Mouse (Mus musculus) hindbrain, embryonic 12.5 days (tissue): ENCODE data around the gene Sugct. TPM values are rescaled to one million over a fixed set of nuclear protein-coding genes. Genes with fewer than 3 reads are reported as not detected.

Experiments used
- ATAC-seq: fragments of 200-750 bp; cut with Nextera tagmentation; 2 replicates; pipeline ENCODE4 v1.8.0; 2017; ENCODE audit warnings: moderate TSS enrichment; ENCODE audit not compliant: low FRiP score
- H3K27ac ChIP-seq: fragments of 300-500 bp; sonication (generic); 2 replicates; pipeline ENCODE4 v1.5.1; 2016; ENCODE audit warnings: mild to moderate bottlenecking
- H3K27me3 ChIP-seq: fragments of 300-500 bp; sonication (generic); 2 replicates; pipeline ENCODE4 v1.6.1; 2016; ENCODE audit warnings: mild to moderate bottlenecking
- H3K36me3 ChIP-seq: fragments of 300-500 bp; sonication (generic); 2 replicates; pipeline ENCODE4 v1.6.1; 2016; ENCODE audit warnings: mild to moderate bottlenecking
- H3K4me1 ChIP-seq: fragments of 300-500 bp; sonication (generic); 2 replicates; pipeline ENCODE4 v1.6.1; 2016
- H3K4me2 ChIP-seq: fragments of 300-500 bp; sonication (generic); replicated peaks from 2 replicates; pipeline ENCODE4 v1.6.1; 2016; ENCODE audit warnings: mild to moderate bottlenecking
- H3K4me3 ChIP-seq: fragments of 300-500 bp; sonication (generic); 2 replicates; pipeline ENCODE4 v1.5.1; 2016; ENCODE audit warnings: mild to moderate bottlenecking
- H3K9ac ChIP-seq: fragments of 300-500 bp; sonication (generic); 2 replicates; pipeline ENCODE4 v1.6.1; 2016; ENCODE audit warnings: mild to moderate bottlenecking, moderate library complexity
- H3K9me3 ChIP-seq: fragments of 300-500 bp; sonication (generic); replicated peaks from 2 replicates; pipeline ENCODE4 v1.6.1; 2016; ENCODE audit warnings: mild to moderate bottlenecking
- WGBS: fragments of 180-500 bp; shearing (Covaris S2); methylation state at CpG from one replicate; pipeline ENCODE4 v1.1.7; 2016; 5-methylcytosine and 5-hydroxymethylcytosine counted together
- polyA plus RNA-seq: library from polyadenylated mRNA; unstranded; fragments of >200 nt; fragmentation: Nextera tagmentation; extraction: Ambion mirVana; gene quantifications from 2 replicates; pipeline ENCODE4 v1.2.1, GENCODE M21; 2016

Sugct gene
- 4.6 and 6.2 TPM in 2 replicates for polyA plus RNA-seq

- H3K27me3 ChIP-seq: no peaks in the 10 kb centered on the region
- H3K9ac ChIP-seq: peak within 1 kb of the TSS; percentile 91
- 0 out of 2 replicates have a peak, but pooled peaks cover 3% of the 10 kb centered on the region for H3K4me1 ChIP-seq
- peak within 1 kb of the TSS; percentile 81 for H3K4me2 ChIP-seq
- WGBS: under 1% methylated on average over 63 of the region's 66 CpGs
- H3K4me3 ChIP-seq: peak within 1 kb of the TSS; percentile 85
- no peaks in the 10 kb centered on the region for H3K36me3 ChIP-seq
- H3K9me3 ChIP-seq: no peaks in the 10 kb centered on the region
- peak within 1 kb of the TSS; percentile 93 for H3K27ac ChIP-seq
- peak; percentile 100 for ATAC-seq
Observed at GRCm38 (mm10) chr13:17694911-17695699, at the start of gene Sugct, which contains the start of gene Mplkip. Gene Sugct (minus strand): TSS chr13:17695553. Gene Mplkip (plus strand): TSS chr13:17695192.

- Histone ChIP-seq H3K9ac (no peak overlapping the region), H3K4me3 (no peak overlapping the region), H3K36me3 (peaks cover 17% of the 10 kb centered on the region), H3K9me3 (no peaks in the 10 kb centered on the region), H3K27ac (no peak overlapping the region), H3K27me3 (no peaks in the 10 kb centered on the region), H3K4me1 (no peaks in the 10 kb centered on the region), H3K4me2 (no peak overlapping the region)
- WGBS: 93% methylated on average over 3 of the region's 3 CpGs
- ATAC-seq: no peak
Observed at GRCm38 (mm10) chr13:17728798-17729197, 33.4 kb upstream of the Sugct start.

GRCm38 (mm10) chr13:17727922-17728321, 32.6 kb upstream of the Sugct start:
- H3K4me2 ChIP-seq: no peak overlapping the region
- 97% methylated on average over 4 of the region's 4 CpGs for WGBS
- no peak for ATAC-seq
- peaks cover 17% of the 10 kb centered on the region for H3K36me3 ChIP-seq
- H3K4me1 ChIP-seq: no peaks in the 10 kb centered on the region
- H3K9me3 ChIP-seq: no peaks in the 10 kb centered on the region
- H3K27me3 ChIP-seq: no peaks in the 10 kb centered on the region
- no peak overlapping the region for H3K4me3 ChIP-seq
- H3K27ac ChIP-seq: no peak overlapping the region
- no peak overlapping the region for H3K9ac ChIP-seq

- WGBS: 91% methylated on average over 1 of the region's 1 CpGs
- Histone ChIP-seq H3K9ac (no peak overlapping the region), H3K9me3 (no peaks in the 10 kb centered on the region), H3K27me3 (no peaks in the 10 kb centered on the region), H3K4me1 (no peaks in the 10 kb centered on the region), H3K4me2 (no peak overlapping the region), H3K27ac (no peak overlapping the region), H3K36me3 (peaks cover 31% of the 10 kb centered on the region), H3K4me3 (no peak overlapping the region)
- ATAC-seq: no peak
Observed at GRCm38 (mm10) chr13:17717357-17717756, 22.0 kb upstream of the Sugct start.

- no peak overlapping the region for H3K27ac ChIP-seq
- no peak overlapping the region for H3K4me2 ChIP-seq
- no peaks in the 10 kb centered on the region for H3K36me3 ChIP-seq
- no peaks in the 10 kb centered on the region for H3K27me3 ChIP-seq
- no peaks in the 10 kb centered on the region for H3K4me1 ChIP-seq
- no peak overlapping the region for H3K4me3 ChIP-seq
- 0 out of 2 replicates have a peak, but pooled peaks have one; percentile 54 for ATAC-seq
- no peaks in the 10 kb centered on the region for H3K9me3 ChIP-seq
- WGBS: 80% methylated on average over 5 of the region's 5 CpGs
- H3K9ac ChIP-seq: no peak overlapping the region
Observed at GRCm38 (mm10) chr13:17708784-17709311, 13.5 kb upstream of the Sugct start.

GRCm38 (mm10) chr13:17705188-17705826, 10.0 kb upstream of the Sugct start:
- WGBS: 92% methylated on average over 6 of the region's 6 CpGs
- no peak for ATAC-seq
- Histone ChIP-seq H3K4me2 (no peak overlapping the region), H3K27me3 (no peaks in the 10 kb centered on the region), H3K9me3 (no peaks in the 10 kb centered on the region), H3K9ac (no peak overlapping the region), H3K27ac (no peak overlapping the region), H3K36me3 (no peaks in the 10 kb centered on the region), H3K4me1 (no peaks in the 10 kb centered on the region), H3K4me3 (no peak overlapping the region)

GRCm38 (mm10) chr13:17702311-17702710, 7.0 kb upstream of the Sugct start:
- no peaks in the 10 kb centered on the region for H3K4me1 ChIP-seq
- no peaks in the 10 kb centered on the region for H3K27me3 ChIP-seq
- no peaks in the 10 kb centered on the region for H3K36me3 ChIP-seq
- H3K27ac ChIP-seq: no peak overlapping the region
- no peak overlapping the region for H3K4me2 ChIP-seq
- no peak overlapping the region for H3K9ac ChIP-seq
- no peak overlapping the region for H3K4me3 ChIP-seq
- no peak for ATAC-seq
- no peaks in the 10 kb centered on the region for H3K9me3 ChIP-seq

GRCm38 (mm10) chr13:17701322-17701721, 6.0 kb upstream of the Sugct start:
- H3K27ac ChIP-seq: no peak overlapping the region

GRCm38 (mm10) chr13:17700090-17700715, 4.8 kb upstream of the Sugct start:
- H3K4me2 ChIP-seq: no peak overlapping the region
- ATAC-seq: no peak
- no peaks in the 10 kb centered on the region for H3K36me3 ChIP-seq
- no peaks in the 10 kb centered on the region for H3K9me3 ChIP-seq
- H3K4me1 ChIP-seq: 0 out of 2 replicates have a peak, but pooled peaks cover 3% of the 10 kb centered on the region
- H3K4me3 ChIP-seq: no peak overlapping the region
- WGBS: 78% methylated on average over 3 of the region's 3 CpGs
- no peaks in the 10 kb centered on the region for H3K27me3 ChIP-seq
- no peak overlapping the region for H3K9ac ChIP-seq
- no peak overlapping the region for H3K27ac ChIP-seq

More at GRCm38 (mm10) chr13:17701322-17701721, 6.0 kb upstream of the Sugct start:
- H3K9ac ChIP-seq: no peak overlapping the region
- H3K4me1 ChIP-seq: 0 out of 2 replicates have a peak, but pooled peaks cover 3% of the 10 kb centered on the region
- ATAC-seq: no peak
- H3K27me3 ChIP-seq: no peaks in the 10 kb centered on the region
- no peak overlapping the region for H3K4me3 ChIP-seq
- H3K36me3 ChIP-seq: no peaks in the 10 kb centered on the region
- no peak overlapping the region for H3K4me2 ChIP-seq
- no peaks in the 10 kb centered on the region for H3K9me3 ChIP-seq

- peak overlapping the region; percentile 85 for H3K4me3 ChIP-seq
- H3K27me3 ChIP-seq: no peaks in the 10 kb centered on the region
- WGBS: 17% methylated on average over 7 of the region's 7 CpGs
- peak overlapping the region; percentile 93 for H3K27ac ChIP-seq
- peak overlapping the region; percentile 91 for H3K9ac ChIP-seq
- peak overlapping the region; percentile 81 for H3K4me2 ChIP-seq
- H3K36me3 ChIP-seq: no peaks in the 10 kb centered on the region
- H3K4me1 ChIP-seq: 0 out of 2 replicates have a peak, but pooled peaks cover 3% of the 10 kb centered on the region
- no peak for ATAC-seq
- H3K9me3 ChIP-seq: no peaks in the 10 kb centered on the region
Observed at GRCm38 (mm10) chr13:17695898-17696580, 686 bp upstream of the Sugct start.

GRCm38 (mm10) chr13:17694414-17694813, 939 bp downstream of the Sugct start:
- Histone ChIP-seq H3K4me2 (peak overlapping the region; percentile 58), H3K4me1 (0 out of 2 replicates have a peak, but pooled peaks cover 3% of the 10 kb centered on the region), H3K27ac (peak overlapping the region; percentile 93), H3K9me3 (no peaks in the 10 kb centered on the region), H3K4me3 (peak overlapping the region; percentile 85), H3K27me3 (no peaks in the 10 kb centered on the region), H3K9ac (peak overlapping the region; percentile 91), H3K36me3 (no peaks in the 10 kb centered on the region)
- 0% methylated on average over 24 of the region's 25 CpGs for WGBS
- ATAC-seq: peak; percentile 88
